Mouse (Mus musculus): ENCODE measurements around the gene Serpina3j. TPM values are rescaled to one million over a fixed set of nuclear protein-coding genes. Genes with fewer than 3 reads are reported as not detected.
"Not testable (repeated sequence)": the region's sequence is repeated elsewhere in the genome, so short reads cannot be mapped to it uniquely, and the experiment has no call there.

The Serpina3j gene
- polyA plus RNA-seq, 1 experiment from 2014 or later: not detected

DNA sequence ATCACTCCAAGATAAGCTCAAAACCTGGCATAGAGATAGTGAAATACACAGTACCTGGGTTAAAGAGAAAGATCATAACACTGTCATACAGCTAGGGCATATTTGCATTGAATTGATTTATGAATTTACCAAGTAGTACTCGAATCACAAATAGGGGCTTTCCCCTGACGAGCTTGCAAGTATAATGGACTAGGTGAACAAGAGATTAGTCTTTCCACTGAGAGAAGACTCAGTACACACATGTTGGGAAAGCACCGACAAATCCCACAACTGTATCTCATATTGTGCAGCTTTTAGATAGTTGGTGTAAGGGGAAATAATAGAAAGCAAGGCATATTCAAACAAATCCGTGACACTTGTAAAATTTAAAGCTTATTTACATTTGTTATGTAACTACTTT lies 8.4 kb upstream of the Serpina3j start:
- Histone ChIP-seq H3K4me2 (ENCODE audit: low read depth) (no peak overlapping the region), H3K4me1 (ENCODE audit: control insufficient read depth, insufficient read depth, low read length) (no peaks in the 10 kb centered on the region), H3K9ac (ENCODE audit: low read length) (no peak overlapping the region), H3K27ac (ENCODE audit: low read depth, low read length) (no peak overlapping the region), H3K27me3 (ENCODE audit: control insufficient read depth, insufficient read depth, low read length) (no peaks in the 10 kb centered on the region), H3K9me3 (ENCODE audit: control insufficient read depth, low read length) (no peaks in the 10 kb centered on the region), H3K4me3 (ENCODE audit: low read depth, low read length) (no peak overlapping the region), H3K36me3 (ENCODE audit: control insufficient read depth, insufficient read depth, low read length) (no peaks in the 10 kb centered on the region)
- ATAC-seq (ENCODE audit: insufficient read depth, low FRiP score, low TSS enrichment): no peak
- no peak for DNase-seq (ENCODE audit: low spot score)
- 85% methylated on average over 4 of the region's 4 CpGs for WGBS

GRCm38 (mm10) chr12:104322454-104322853 lies 8.1 kb downstream of the Serpina3j start:
- H3K4me2 ChIP-seq (ENCODE audit: low read depth): no peak overlapping the region
- no peak overlapping the region for H3K4me3 ChIP-seq (ENCODE audit: low read depth, low read length)
- ATAC-seq (ENCODE audit: insufficient read depth, low FRiP score, low TSS enrichment): no peak
- no peaks in the 10 kb centered on the region for H3K36me3 ChIP-seq (ENCODE audit: control insufficient read depth, insufficient read depth, low read length)
- WGBS: 64% methylated on average over 1 of the region's 1 CpGs
- no peaks in the 10 kb centered on the region for H3K9me3 ChIP-seq (ENCODE audit: control insufficient read depth, low read length)
- H3K4me1 ChIP-seq (ENCODE audit: control insufficient read depth, insufficient read depth, low read length): no peaks in the 10 kb centered on the region
- H3K27ac ChIP-seq (ENCODE audit: low read depth, low read length): no peak overlapping the region
- no peaks in the 10 kb centered on the region for H3K27me3 ChIP-seq (ENCODE audit: control insufficient read depth, insufficient read depth, low read length)
- no peak for DNase-seq (ENCODE audit: low spot score)
- no peak overlapping the region for H3K9ac ChIP-seq (ENCODE audit: low read length)

GRCm38 (mm10) chr12:104331701-104332100 lies 17.3 kb downstream of the Serpina3j start:
- H3K4me2 ChIP-seq (ENCODE audit: low read depth): no peak overlapping the region
- WGBS: 35% methylated on average over 1 of the region's 1 CpGs
- no peaks in the 10 kb centered on the region for H3K4me1 ChIP-seq (ENCODE audit: control insufficient read depth, insufficient read depth, low read length)
- no peaks in the 10 kb centered on the region for H3K36me3 ChIP-seq (ENCODE audit: control insufficient read depth, insufficient read depth, low read length)
- no peaks in the 10 kb centered on the region for H3K27me3 ChIP-seq (ENCODE audit: control insufficient read depth, insufficient read depth, low read length)
- H3K9ac ChIP-seq (ENCODE audit: low read length): no peak overlapping the region
- no peaks in the 10 kb centered on the region for H3K9me3 ChIP-seq (ENCODE audit: control insufficient read depth, low read length)
- H3K27ac ChIP-seq (ENCODE audit: low read depth, low read length): no peak overlapping the region
- ATAC-seq (ENCODE audit: insufficient read depth, low FRiP score, low TSS enrichment) (no peak), DNase-seq (ENCODE audit: low spot score) (no peak)
- H3K4me3 ChIP-seq (ENCODE audit: low read depth, low read length): no peak overlapping the region

DNA sequence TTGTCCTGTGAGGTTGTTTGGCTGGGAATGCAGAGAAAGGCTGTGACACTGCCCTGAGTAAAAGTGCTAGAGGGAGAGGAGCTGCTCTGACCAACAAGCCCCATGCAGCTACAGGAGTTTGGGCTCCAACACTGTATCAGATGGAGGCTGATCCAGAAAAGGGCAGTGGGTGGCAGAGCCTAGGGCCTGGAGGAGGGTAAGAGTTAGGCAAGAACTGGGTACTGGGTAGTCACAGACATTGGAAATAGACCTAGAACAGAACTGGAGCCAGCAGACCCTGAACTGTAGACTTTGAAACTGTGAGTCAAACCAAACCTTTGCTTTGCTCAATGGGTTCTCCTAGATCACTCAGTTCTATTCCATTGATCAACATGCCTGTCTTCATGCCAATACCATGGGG lies 22.5 kb downstream of the Serpina3j start:
- H3K4me1 ChIP-seq (ENCODE audit: control insufficient read depth, insufficient read depth, low read length); DNase-seq (ENCODE audit: low spot score); ATAC-seq (ENCODE audit: insufficient read depth, low FRiP score, low TSS enrichment): not testable (repeated sequence)

DNA sequence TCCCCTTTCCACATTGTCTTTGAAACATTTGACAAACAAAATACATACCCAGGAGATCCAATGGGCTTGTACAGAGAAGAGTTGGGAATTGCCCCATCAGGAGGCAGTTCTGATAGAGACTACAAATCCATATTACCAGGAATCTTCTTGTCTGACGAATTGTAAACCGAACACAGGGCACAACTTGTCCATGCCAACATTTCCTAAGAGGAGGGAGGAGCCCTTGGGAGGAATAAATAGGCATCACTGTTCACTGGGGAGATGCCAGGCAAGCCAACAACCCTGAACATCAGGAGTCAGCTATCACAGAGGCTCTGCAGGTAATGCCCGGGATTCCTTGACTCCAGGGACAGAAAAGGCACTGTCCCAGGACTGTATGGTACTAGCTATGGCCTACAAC lies 23.9 kb downstream of the Serpina3j start, which contains the start of the genes Serpina3k and Serpina3m:
TSS of gene Serpina3k (plus strand) at position 261 of the 400 bp plus-strand sequence.
TSS of gene Serpina3m (plus strand) at position 261 of the 400 bp plus-strand sequence.
- H3K36me3 ChIP-seq (ENCODE audit: control insufficient read depth, insufficient read depth, low read length); H3K27ac ChIP-seq (ENCODE audit: low read depth, low read length); ATAC-seq (ENCODE audit: insufficient read depth, low FRiP score, low TSS enrichment); H3K27me3 ChIP-seq (ENCODE audit: control insufficient read depth, insufficient read depth, low read length); H3K4me3 ChIP-seq (ENCODE audit: low read depth, low read length); DNase-seq (ENCODE audit: low spot score); H3K9me3 ChIP-seq (ENCODE audit: control insufficient read depth, low read length); H3K9ac ChIP-seq (ENCODE audit: low read length); H3K4me1 ChIP-seq (ENCODE audit: control insufficient read depth, insufficient read depth, low read length); H3K4me2 ChIP-seq (ENCODE audit: low read depth): not testable (repeated sequence)
- WGBS: 89% methylated on average over 3 of the region's 3 CpGs

More for the DNA sequence above, 22.5 kb downstream of the Serpina3j start:
- not testable (repeated sequence) for H3K27me3 ChIP-seq (ENCODE audit: control insufficient read depth, insufficient read depth, low read length); H3K9ac ChIP-seq (ENCODE audit: low read length); H3K27ac ChIP-seq (ENCODE audit: low read depth, low read length); H3K36me3 ChIP-seq (ENCODE audit: control insufficient read depth, insufficient read depth, low read length); H3K9me3 ChIP-seq (ENCODE audit: control insufficient read depth, low read length); H3K4me2 ChIP-seq (ENCODE audit: low read depth); H3K4me3 ChIP-seq (ENCODE audit: low read depth, low read length)

DNA sequence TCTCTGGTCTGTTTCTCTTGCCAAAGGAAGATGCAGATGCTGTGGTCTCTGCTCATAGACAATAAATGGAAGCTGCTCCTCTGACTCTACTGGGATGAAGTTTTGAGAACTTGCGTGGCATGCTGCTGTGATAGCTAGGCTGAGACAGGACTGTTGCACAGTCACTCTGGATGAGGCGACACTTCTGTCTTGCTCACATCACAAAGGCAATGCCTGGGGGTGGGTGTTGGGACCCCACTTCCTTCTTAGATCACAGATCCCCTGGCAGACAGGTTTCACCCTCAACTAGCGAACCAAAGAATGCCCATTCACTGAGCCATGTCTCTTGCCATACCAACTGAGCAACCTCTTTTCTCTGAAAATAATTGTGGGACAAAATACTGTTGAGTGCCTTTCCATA lies 24.4 kb downstream of the Serpina3j start:
- ATAC-seq (ENCODE audit: insufficient read depth, low FRiP score, low TSS enrichment) (no peak), DNase-seq (ENCODE audit: low spot score) (no peak)
- 89% methylated on average over 3 of the region's 3 CpGs for WGBS
- Histone ChIP-seq H3K4me1 (ENCODE audit: control insufficient read depth, insufficient read depth, low read length) (no peaks in the 10 kb centered on the region), H3K36me3 (ENCODE audit: control insufficient read depth, insufficient read depth, low read length) (no peaks in the 10 kb centered on the region), H3K27ac (ENCODE audit: low read depth, low read length) (no peak overlapping the region), H3K4me2 (ENCODE audit: low read depth) (no peak overlapping the region), H3K9me3 (ENCODE audit: control insufficient read depth, low read length) (no peaks in the 10 kb centered on the region), H3K27me3 (ENCODE audit: control insufficient read depth, insufficient read depth, low read length) (no peaks in the 10 kb centered on the region), H3K4me3 (ENCODE audit: low read depth, low read length) (no peak overlapping the region), H3K9ac (ENCODE audit: low read length) (no peak overlapping the region)

DNA sequence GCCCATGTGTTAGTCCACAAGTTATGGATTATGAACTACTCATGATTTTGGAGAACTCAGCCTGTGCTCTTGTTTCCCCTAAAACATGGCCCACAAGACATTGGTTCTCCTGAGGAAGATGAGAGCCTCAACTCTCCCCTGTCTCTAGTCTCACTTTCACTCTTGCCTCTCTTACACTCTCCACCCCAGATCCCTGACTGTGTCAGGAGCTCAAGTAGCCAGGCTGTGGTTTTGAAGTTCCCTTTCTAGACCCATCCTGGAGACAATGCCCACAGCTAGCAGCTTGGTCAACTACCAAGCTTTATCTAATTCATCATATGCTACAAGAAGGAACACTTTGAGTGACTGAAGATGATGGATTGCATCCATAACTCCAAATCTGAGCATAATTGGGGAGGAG lies 28.1 kb downstream of the Serpina3j start:
- not testable (repeated sequence) for H3K27ac ChIP-seq (ENCODE audit: low read depth, low read length); H3K4me1 ChIP-seq (ENCODE audit: control insufficient read depth, insufficient read depth, low read length); H3K36me3 ChIP-seq (ENCODE audit: control insufficient read depth, insufficient read depth, low read length); H3K9ac ChIP-seq (ENCODE audit: low read length); H3K27me3 ChIP-seq (ENCODE audit: control insufficient read depth, insufficient read depth, low read length); H3K9me3 ChIP-seq (ENCODE audit: control insufficient read depth, low read length); H3K4me2 ChIP-seq (ENCODE audit: low read depth); ATAC-seq (ENCODE audit: insufficient read depth, low FRiP score, low TSS enrichment); H3K4me3 ChIP-seq (ENCODE audit: low read depth, low read length); DNase-seq (ENCODE audit: low spot score)

GRCm38 (mm10) chr12:104345181-104345580 lies 30.8 kb downstream of the Serpina3j start:
- ATAC-seq (ENCODE audit: insufficient read depth, low FRiP score, low TSS enrichment) (no peak), DNase-seq (ENCODE audit: low spot score) (no peak)
- Histone ChIP-seq H3K9ac (ENCODE audit: low read length) (no peak overlapping the region), H3K9me3 (ENCODE audit: control insufficient read depth, low read length) (no peaks in the 10 kb centered on the region), H3K4me3 (ENCODE audit: low read depth, low read length) (no peak overlapping the region), H3K36me3 (ENCODE audit: control insufficient read depth, insufficient read depth, low read length) (no peaks in the 10 kb centered on the region), H3K27ac (ENCODE audit: low read depth, low read length) (no peak overlapping the region), H3K4me2 (ENCODE audit: low read depth) (no peak overlapping the region), H3K4me1 (ENCODE audit: control insufficient read depth, insufficient read depth, low read length) (no peaks in the 10 kb centered on the region), H3K27me3 (ENCODE audit: control insufficient read depth, insufficient read depth, low read length) (no peaks in the 10 kb centered on the region)
- WGBS: 78% methylated on average over 2 of the region's 2 CpGs

DNA sequence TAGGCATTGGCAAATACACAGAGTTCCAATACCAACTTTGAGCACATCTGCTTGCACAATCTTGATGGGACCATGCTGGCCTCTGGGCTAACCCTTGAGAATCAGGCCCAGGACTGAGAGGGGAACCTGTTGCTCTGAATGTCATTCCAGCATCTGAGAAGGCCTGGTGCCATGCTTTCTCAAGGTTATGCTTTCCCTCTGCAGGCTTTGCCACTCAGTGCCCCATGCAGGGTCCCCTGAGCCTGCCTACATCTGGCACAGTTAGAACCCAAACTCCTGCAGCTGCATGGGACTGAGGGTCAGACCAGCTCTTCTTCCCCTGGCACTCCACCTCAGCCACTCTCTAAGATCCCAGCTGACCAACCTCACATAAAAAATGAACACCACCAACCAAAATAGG lies 31.4 kb downstream of the Serpina3j start:
- DNase-seq (ENCODE audit: low spot score) (no peak), ATAC-seq (ENCODE audit: insufficient read depth, low FRiP score, low TSS enrichment) (no peak)
- Histone ChIP-seq H3K9ac (ENCODE audit: low read length) (no peak overlapping the region), H3K4me1 (ENCODE audit: control insufficient read depth, insufficient read depth, low read length) (no peaks in the 10 kb centered on the region), H3K36me3 (ENCODE audit: control insufficient read depth, insufficient read depth, low read length) (no peaks in the 10 kb centered on the region), H3K4me3 (ENCODE audit: low read depth, low read length) (no peak overlapping the region), H3K9me3 (ENCODE audit: control insufficient read depth, low read length) (no peaks in the 10 kb centered on the region), H3K4me2 (ENCODE audit: low read depth) (no peak overlapping the region), H3K27me3 (ENCODE audit: control insufficient read depth, insufficient read depth, low read length) (no peaks in the 10 kb centered on the region), H3K27ac (ENCODE audit: low read depth, low read length) (no peak overlapping the region)

Data from neural tube, embryonic 11.5 days (tissue).